Mouse (Mus musculus) midbrain, embryonic 15.5 days (tissue): ENCODE measurements around the gene Etfa. TPM values are rescaled to one million over a fixed set of nuclear protein-coding genes. Genes with fewer than 3 reads are reported as not detected.

ENCODE experiments used
- ATAC-seq: fragments of 200-750 bp; cut with Nextera tagmentation; replicated peaks from 2 replicates; pipeline ENCODE4 v1.8.0; 2017; ENCODE audit warnings: moderate TSS enrichment
- H3K27ac ChIP-seq: fragments of 300-500 bp; sonication (generic); 2 replicates; pipeline ENCODE4 v1.5.1; 2015; ENCODE audit warnings: mild to moderate bottlenecking, inconsistent platforms
- H3K27me3 ChIP-seq: fragments of 300-500 bp; sonication (generic); replicated peaks from 2 replicates; pipeline ENCODE4 v1.6.1; 2015; ENCODE audit warnings: inconsistent platforms
- H3K36me3 ChIP-seq: fragments of 300-500 bp; sonication (generic); replicated peaks from 2 replicates; pipeline ENCODE4 v1.6.1; 2015; ENCODE audit warnings: inconsistent platforms
- H3K4me1 ChIP-seq: fragments of 300-500 bp; sonication (generic); 2 replicates; pipeline ENCODE4 v1.6.1; 2015; ENCODE audit warnings: inconsistent platforms
- H3K4me2 ChIP-seq: fragments of 300-500 bp; sonication (generic); 2 replicates; pipeline ENCODE4 v1.6.1; 2015; ENCODE audit warnings: inconsistent platforms, mild to moderate bottlenecking, moderate library complexity
- H3K4me3 ChIP-seq: fragments of 300-500 bp; sonication (generic); 2 replicates; pipeline ENCODE4 v1.5.1; 2015; ENCODE audit warnings: mild to moderate bottlenecking, inconsistent platforms
- H3K9ac ChIP-seq: fragments of 300-500 bp; sonication (generic); 2 replicates; pipeline ENCODE4 v1.6.1; 2015; ENCODE audit warnings: mild to moderate bottlenecking, inconsistent platforms
- H3K9me3 ChIP-seq: fragments of 300-500 bp; sonication (generic); 2 replicates; pipeline ENCODE4 v1.6.1; 2016; ENCODE audit warnings: inconsistent platforms
- WGBS: fragments of 180-500 bp; shearing (Covaris S2); methylation state at CpG from one replicate; pipeline ENCODE4 v1.1.7; 2015; ENCODE audit warnings: mixed read lengths; 5-methylcytosine and 5-hydroxymethylcytosine counted together
- polyA plus RNA-seq: library from polyadenylated mRNA; unstranded; fragments of >200 nt; fragmentation: Nextera tagmentation; extraction: Ambion mirVana; gene quantifications from 2 replicates; pipeline ENCODE4 v1.2.1, GENCODE M21; 2015

Gene Etfa
- polyA plus RNA-seq, 1 experiment from 2014 or later = 71.4 TPM

- no peak overlapping the region for H3K4me2 ChIP-seq
- no peak overlapping the region for H3K4me3 ChIP-seq
- H3K27me3 ChIP-seq = 0 out of 2 replicates have a peak, but pooled peaks cover 3% of the 10 kb centered on the region
- no peak overlapping the region for H3K27ac ChIP-seq
- H3K9ac ChIP-seq = no peak overlapping the region
- WGBS = 78% methylated on average over 5 of the region's 5 CpGs
- no peaks in the 10 kb centered on the region for H3K9me3 ChIP-seq
- no peak for ATAC-seq
- H3K4me1 ChIP-seq = peaks cover 15% of the 10 kb centered on the region; the same call in 1 of the 2 replicates
- no peaks in the 10 kb centered on the region for H3K36me3 ChIP-seq
These were observed 78.2 kb downstream of the Etfa start for GRCm38 (mm10) chr9:55433875-55434274.

- no peak for ATAC-seq
- Histone ChIP-seq H3K4me2 (no peak overlapping the region), H3K9ac (no peak overlapping the region), H3K4me3 (no peak overlapping the region), H3K27me3 (0 out of 2 replicates have a peak, but pooled peaks cover 3% of the 10 kb centered on the region), H3K4me1 (peaks cover 15% of the 10 kb centered on the region; the same call in 1 of the 2 replicates), H3K9me3 (no peaks in the 10 kb centered on the region), H3K36me3 (no peaks in the 10 kb centered on the region), H3K27ac (no peak overlapping the region)
- 77% methylated on average over 14 of the region's 14 CpGs for whole genome bisulfite sequencing
These were observed 79.4 kb downstream of the Etfa start for GRCm38 (mm10) chr9:55432306-55433289.

- Histone ChIP-seq H3K9ac (peak overlapping the region; percentile 22), H3K9me3 (no peaks in the 10 kb centered on the region), H3K27me3 (0 out of 2 replicates have a peak, but pooled peaks cover 3% of the 10 kb centered on the region), H3K4me1 (peaks cover 15% of the 10 kb centered on the region; the same call in 1 of the 2 replicates), H3K4me2 (peak overlapping the region; percentile 27), H3K36me3 (no peaks in the 10 kb centered on the region), H3K4me3 (peak overlapping the region; percentile 7; the same call in 1 of the 2 replicates), H3K27ac (no peak overlapping the region)
- ATAC-seq = peak; percentile 27; the same call in 1 of the 2 replicates
- WGBS = 24% methylated on average over 20 of the region's 20 CpGs
These were observed 81.9 kb downstream of the Etfa start for GRCm38 (mm10) chr9:55430133-55430532.

GRCm38 (mm10) chr9:55429242-55429975 lies 82.6 kb downstream of the Etfa start:
- Histone ChIP-seq H3K4me3 (no peak overlapping the region), H3K36me3 (no peaks in the 10 kb centered on the region), H3K27ac (no peak overlapping the region), H3K4me2 (peak overlapping the region; percentile 27; the same call in 1 of the 2 replicates), H3K9ac (peak overlapping the region; percentile 22; the same call in 1 of the 2 replicates), H3K27me3 (0 out of 2 replicates have a peak, but pooled peaks cover 3% of the 10 kb centered on the region), H3K4me1 (peaks cover 15% of the 10 kb centered on the region; the same call in 1 of the 2 replicates), H3K9me3 (no peaks in the 10 kb centered on the region)
- 30% methylated on average over 12 of the region's 12 CpGs for WGBS
- ATAC-seq = peak; percentile 84

- WGBS = 67% methylated on average over 7 of the region's 7 CpGs
- no peak overlapping the region for H3K9ac ChIP-seq
- ATAC-seq = no peak
- H3K9me3 ChIP-seq = no peaks in the 10 kb centered on the region
- no peak overlapping the region for H3K4me2 ChIP-seq
- H3K36me3 ChIP-seq = no peaks in the 10 kb centered on the region
- H3K4me3 ChIP-seq = no peak overlapping the region
- H3K27ac ChIP-seq = no peak overlapping the region
- H3K27me3 ChIP-seq = no peaks in the 10 kb centered on the region
- peaks cover 8% of the 10 kb centered on the region; the same call in 1 of the 2 replicates for H3K4me1 ChIP-seq
These were observed 86.7 kb downstream of the Etfa start for GRCm38 (mm10) chr9:55425271-55425810.

- Histone ChIP-seq H3K27me3 (no peaks in the 10 kb centered on the region), H3K4me1 (no peaks in the 10 kb centered on the region), H3K9me3 (no peaks in the 10 kb centered on the region), H3K4me2 (no peak overlapping the region), H3K4me3 (no peak overlapping the region), H3K9ac (no peak overlapping the region), H3K36me3 (no peaks in the 10 kb centered on the region), H3K27ac (no peak overlapping the region)
- 68% methylated on average over 14 of the region's 14 CpGs for WGBS
- no peak for ATAC-seq
These were observed 88.3 kb downstream of the Etfa start for GRCm38 (mm10) chr9:55423451-55424424.

GRCm38 (mm10) chr9:55421786-55422185 lies 90.3 kb downstream of the Etfa start:
- H3K9ac ChIP-seq = no peak overlapping the region
- no peak overlapping the region for H3K27ac ChIP-seq
- ATAC-seq = no peak
- no peaks in the 10 kb centered on the region for H3K4me1 ChIP-seq
- H3K9me3 ChIP-seq = no peaks in the 10 kb centered on the region
- no peaks in the 10 kb centered on the region for H3K36me3 ChIP-seq
- 91% methylated on average over 3 of the region's 3 CpGs for WGBS
- H3K27me3 ChIP-seq = no peaks in the 10 kb centered on the region
- no peak overlapping the region for H3K4me2 ChIP-seq
- H3K4me3 ChIP-seq = no peak overlapping the region

GRCm38 (mm10) chr9:55411154-55411553 lies 100.9 kb downstream of the Etfa start:
- Histone ChIP-seq H3K27me3 (no peaks in the 10 kb centered on the region), H3K4me1 (0 out of 2 replicates have a peak, but pooled peaks cover 5% of the 10 kb centered on the region), H3K4me3 (no peak overlapping the region), H3K36me3 (no peaks in the 10 kb centered on the region), H3K27ac (no peak overlapping the region), H3K4me2 (no peak overlapping the region), H3K9ac (no peak overlapping the region), H3K9me3 (no peaks in the 10 kb centered on the region)
- 31% methylated on average over 6 of the region's 6 CpGs for WGBS
- ATAC-seq = no peak

GRCm38 (mm10) chr9:55410430-55410829 lies 101.6 kb downstream of the Etfa start:
- Histone ChIP-seq H3K4me3 (no peak overlapping the region), H3K9ac (no peak overlapping the region), H3K36me3 (no peaks in the 10 kb centered on the region), H3K27me3 (no peaks in the 10 kb centered on the region), H3K4me2 (no peak overlapping the region), H3K4me1 (0 out of 2 replicates have a peak, but pooled peaks cover 5% of the 10 kb centered on the region), H3K27ac (no peak overlapping the region), H3K9me3 (no peaks in the 10 kb centered on the region)
- WGBS = 74% methylated on average over 6 of the region's 6 CpGs
- ATAC-seq = no peak

- Histone ChIP-seq H3K27me3 (no peaks in the 10 kb centered on the region), H3K36me3 (no peaks in the 10 kb centered on the region), H3K4me1 (0 out of 2 replicates have a peak, but pooled peaks cover 5% of the 10 kb centered on the region), H3K27ac (no peak overlapping the region), H3K9me3 (no peaks in the 10 kb centered on the region), H3K9ac (no peak overlapping the region), H3K4me3 (no peak overlapping the region), H3K4me2 (no peak overlapping the region)
- 47% methylated on average over 3 of the region's 3 CpGs for WGBS
- ATAC-seq = no peak
These were observed 102.2 kb downstream of the Etfa start for GRCm38 (mm10) chr9:55409833-55410232.

- no peak overlapping the region for H3K27ac ChIP-seq
- no peak for ATAC-seq
- H3K4me1 ChIP-seq = 0 out of 2 replicates have a peak, but pooled peaks cover 5% of the 10 kb centered on the region
- no peak overlapping the region for H3K4me2 ChIP-seq
- H3K27me3 ChIP-seq = no peaks in the 10 kb centered on the region
- no peak overlapping the region for H3K4me3 ChIP-seq
- WGBS = 20% methylated on average over 4 of the region's 4 CpGs
- no peaks in the 10 kb centered on the region for H3K36me3 ChIP-seq
- H3K9ac ChIP-seq = no peak overlapping the region
- no peaks in the 10 kb centered on the region for H3K9me3 ChIP-seq
These were observed 103.2 kb downstream of the Etfa start for GRCm38 (mm10) chr9:55408851-55409250.
